Mouse (Mus musculus): ENCODE measurements around the gene Stag3.

GRCm38 (mm10) chr5:138280829-138281228, 789 bp downstream of the Stag3 start:
- TF ChIP-seq CTCF (IDR thresholded peaks at IDR 0.05; ENCODE audit: borderline replicate concordance, insufficient read depth, low read length) (no peak), POLR2A (IDR thresholded peaks at IDR 0.05; ENCODE audit: low read depth, low read length) (no peak)
